Mouse (Mus musculus) heart, embryonic 16.5 days (tissue): ENCODE results near the gene Obsl1. TPM values are rescaled to one million over a fixed set of nuclear protein-coding genes. Genes with fewer than 3 reads are reported as not detected.

Experiments
- ATAC-seq: fragments of 200-750 bp; cut with Nextera tagmentation; replicated peaks from 2 replicates; pipeline ENCODE4 v1.8.0; 2017; ENCODE audit warnings: moderate number of reproducible peaks; ENCODE audit not compliant: insufficient read depth, low FRiP score; ENCODE audit errors: extremely low read depth
- H3K27ac ChIP-seq: fragments of 300-500 bp; sonication (generic); 2 replicates; pipeline ENCODE4 v1.5.1; 2014; ENCODE audit warnings: mild to moderate bottlenecking, low read length, control low read depth, moderate library complexity
- H3K27me3 ChIP-seq: fragments of 300-500 bp; sonication (generic); 2 replicates; pipeline ENCODE4 v1.6.1; 2014; ENCODE audit warnings: low read length, mixed read lengths; ENCODE audit not compliant: control insufficient read depth, insufficient read depth
- H3K36me3 ChIP-seq: fragments of 300-500 bp; sonication (generic); 2 replicates; pipeline ENCODE4 v1.6.1; 2014; ENCODE audit not compliant: control insufficient read depth, insufficient read depth
- H3K4me1 ChIP-seq: fragments of 300-500 bp; sonication (generic); 2 replicates; pipeline ENCODE4 v1.6.1; 2014; ENCODE audit warnings: low read length, mixed read lengths; ENCODE audit not compliant: control insufficient read depth, insufficient read depth
- H3K4me2 ChIP-seq: fragments of 300-500 bp; sonication (generic); 2 replicates; pipeline ENCODE4 v1.6.1; 2014; ENCODE audit warnings: low read depth, mild to moderate bottlenecking, control low read depth, low read length
- H3K4me3 ChIP-seq: fragments of 300-500 bp; sonication (generic); 2 replicates; pipeline ENCODE4 v1.5.1; 2014; ENCODE audit warnings: mild to moderate bottlenecking, control low read depth, low read length
- H3K9ac ChIP-seq: fragments of 300-500 bp; sonication (generic); 2 replicates; pipeline ENCODE4 v1.6.1; 2014; ENCODE audit warnings: low read length, control low read depth
- H3K9me3 ChIP-seq: fragments of 300-500 bp; sonication (generic); replicated peaks from 2 replicates; pipeline ENCODE4 v1.6.1; 2016; ENCODE audit warnings: low read length; ENCODE audit not compliant: control insufficient read depth
- WGBS: fragments of 180-500 bp; shearing (Covaris S2); extraction: QIAGEN DNeasy Blood & Tissue Kit; methylation state at CpG from one replicate; pipeline ENCODE4 v1.1.7; 2014; 5-methylcytosine and 5-hydroxymethylcytosine counted together
- polyA plus RNA-seq: library from polyadenylated mRNA; unstranded; fragments of >200 nt; fragmentation: Nextera tagmentation; extraction: Ambion mirVana; gene quantifications from 2 replicates; pipeline ENCODE4 v1.2.1, GENCODE M21; 2015

Gene Obsl1
- polyA plus RNA-seq, 1 experiment from 2014 or later = 83.9 TPM

DNA sequence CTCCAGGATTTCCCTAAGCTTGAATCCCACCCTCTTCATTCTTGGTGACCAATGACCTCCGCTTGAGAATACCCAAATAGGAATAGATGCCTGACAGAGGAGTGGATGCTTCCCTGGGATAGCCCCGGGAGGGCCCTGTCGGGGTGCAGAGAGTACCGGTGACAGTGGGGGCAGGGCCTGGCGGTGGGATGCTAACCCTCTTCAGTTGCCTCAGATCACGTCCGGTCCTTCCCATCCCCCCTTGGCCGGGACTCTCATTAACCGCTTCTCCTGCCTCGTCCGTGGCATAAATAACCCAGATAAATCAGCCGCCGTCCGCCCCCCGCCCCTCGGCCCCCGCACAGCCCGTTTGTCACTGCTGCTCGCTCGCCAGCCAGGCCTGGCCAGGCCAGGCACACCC is 59.6 kb downstream of the Obsl1 start:
- H3K4me3 ChIP-seq = no peak overlapping the region
- no peaks in the 10 kb centered on the region for H3K9me3 ChIP-seq
- no peak overlapping the region for H3K27ac ChIP-seq
- H3K4me2 ChIP-seq = peak overlapping the region; percentile 64
- peaks cover 61% of the 10 kb centered on the region for H3K27me3 ChIP-seq
- 0 out of 2 replicates have a peak, but pooled peaks have one; percentile 3 for ATAC-seq
- 7% methylated on average over 20 of the region's 20 CpGs for WGBS
- H3K9ac ChIP-seq = peak overlapping the region; percentile 46; the same call in 1 of the 2 replicates
- H3K4me1 ChIP-seq = peaks cover 51% of the 10 kb centered on the region
- H3K36me3 ChIP-seq = no peaks in the 10 kb centered on the region; the same call in 1 of the 2 replicates

DNA sequence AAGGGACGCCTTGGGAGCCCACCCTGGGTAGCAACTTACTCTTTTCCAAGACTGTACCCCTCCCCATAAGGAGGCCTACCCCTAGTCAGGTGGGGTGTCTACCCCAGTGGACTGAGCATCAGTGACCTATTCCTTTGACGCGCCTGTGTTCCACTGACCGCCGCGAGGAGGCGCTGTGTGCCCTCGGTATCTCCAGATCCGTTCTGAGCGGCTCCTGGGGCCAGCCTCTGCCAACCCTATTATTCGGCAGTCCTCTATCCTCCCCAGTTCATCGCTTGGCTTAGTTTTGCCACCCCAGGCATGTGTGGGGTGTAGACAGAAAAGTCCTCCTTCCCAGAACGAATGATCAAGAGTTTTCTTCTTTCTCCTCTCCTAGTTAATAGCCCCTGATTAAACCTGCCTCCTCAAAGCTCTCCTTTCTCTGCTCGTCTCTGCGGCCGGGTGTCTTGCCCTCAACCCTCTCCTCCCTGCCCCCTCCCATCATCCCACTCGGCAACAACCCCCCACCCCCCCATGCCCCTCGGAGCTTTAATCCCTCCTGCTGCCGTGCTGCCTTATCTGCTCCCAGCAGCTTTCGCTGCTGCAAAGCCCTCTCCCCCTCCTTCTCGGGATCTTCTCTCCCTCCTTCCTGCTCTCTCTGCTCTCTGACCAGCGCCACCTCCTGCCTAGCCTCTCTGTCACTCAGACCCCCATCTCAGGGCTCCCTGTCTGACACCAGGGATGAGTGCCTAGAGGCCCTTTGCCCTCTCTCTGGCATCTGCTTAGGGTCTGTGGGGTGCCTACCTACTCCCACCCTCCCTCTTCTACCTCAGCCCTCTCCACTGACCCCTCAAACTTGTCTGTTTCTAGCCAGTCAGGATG is 60.3 kb downstream of the Obsl1 start:
- H3K9me3 ChIP-seq = no peaks in the 10 kb centered on the region
- H3K4me3 ChIP-seq = peak overlapping the region; percentile 27
- no peak overlapping the region for H3K27ac ChIP-seq
- H3K36me3 ChIP-seq = no peaks in the 10 kb centered on the region; the same call in 1 of the 2 replicates
- peak overlapping the region; percentile 46 for H3K9ac ChIP-seq
- WGBS = under 1% methylated on average over 21 of the region's 22 CpGs
- H3K4me1 ChIP-seq = peaks cover 51% of the 10 kb centered on the region
- H3K27me3 ChIP-seq = peaks cover 55% of the 10 kb centered on the region
- ATAC-seq = peak; percentile 43
- peak overlapping the region; percentile 64 for H3K4me2 ChIP-seq

DNA sequence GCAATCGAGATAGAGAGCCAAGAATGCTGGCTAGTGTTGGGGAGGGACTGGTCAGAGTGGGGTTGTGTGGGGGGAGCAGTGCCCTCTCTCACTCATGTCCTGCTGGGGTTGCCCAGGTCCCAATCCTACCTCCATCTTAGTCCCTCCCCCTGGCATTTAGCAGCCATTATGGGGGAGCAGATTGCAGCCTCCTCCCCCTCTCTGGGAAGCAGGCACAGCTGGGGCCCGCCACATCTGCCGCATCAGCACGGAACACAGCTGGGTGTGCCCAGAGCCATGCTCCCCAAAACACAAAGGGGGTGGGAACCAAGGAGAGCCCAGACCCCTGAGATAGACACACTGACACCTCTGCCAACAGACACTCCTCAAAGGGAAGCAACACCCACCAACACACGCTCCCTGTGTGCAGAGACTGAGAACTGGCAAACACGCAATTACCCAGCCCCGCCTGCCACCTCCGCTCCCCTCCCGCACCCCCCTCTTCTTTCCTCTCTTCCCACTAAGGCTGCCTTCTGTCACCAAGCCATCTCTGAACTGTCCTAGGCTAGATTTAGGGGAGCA is 61.0 kb downstream of the Obsl1 start:
- Histone ChIP-seq H3K4me2 (peak overlapping the region; percentile 64), H3K4me1 (peaks cover 43% of the 10 kb centered on the region), H3K4me3 (no peak overlapping the region), H3K9me3 (no peaks in the 10 kb centered on the region), H3K27me3 (peaks cover 48% of the 10 kb centered on the region), H3K9ac (no peak overlapping the region; the same call in 1 of the 2 replicates), H3K27ac (no peak overlapping the region), H3K36me3 (peaks cover 5% of the 10 kb centered on the region)
- WGBS = 6% methylated on average over 9 of the region's 9 CpGs
- ATAC-seq = no peak

DNA sequence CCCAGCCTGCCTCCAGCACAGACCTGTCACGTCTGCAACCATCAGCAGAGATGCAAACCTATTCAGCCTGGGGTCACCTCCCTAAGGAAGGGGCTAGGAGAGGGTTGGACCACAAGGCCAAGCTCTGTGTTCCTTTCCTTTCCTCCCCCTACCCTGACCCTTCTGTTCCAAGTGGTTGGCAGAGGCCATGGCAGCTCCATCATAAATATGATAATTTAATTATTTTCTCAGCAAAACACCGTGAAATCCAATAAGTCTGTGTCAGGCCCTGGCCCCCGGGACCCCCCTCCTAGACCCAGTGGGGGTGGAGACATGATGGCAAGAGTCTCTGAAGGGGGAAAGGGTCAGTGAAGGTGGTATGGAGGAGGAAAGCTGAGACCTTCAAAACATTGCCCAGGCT is 62.0 kb downstream of the Obsl1 start:
- no peak overlapping the region for H3K27ac ChIP-seq
- no peak overlapping the region for H3K4me2 ChIP-seq
- 63% methylated on average over 3 of the region's 3 CpGs for WGBS
- H3K27me3 ChIP-seq = peaks cover 39% of the 10 kb centered on the region
- no peak for ATAC-seq
- peaks cover 5% of the 10 kb centered on the region for H3K36me3 ChIP-seq
- no peak overlapping the region for H3K4me3 ChIP-seq
- peaks cover 38% of the 10 kb centered on the region for H3K4me1 ChIP-seq
- no peaks in the 10 kb centered on the region for H3K9me3 ChIP-seq
- no peak overlapping the region for H3K9ac ChIP-seq

- Histone ChIP-seq H3K4me2 (no peak overlapping the region), H3K9ac (no peak overlapping the region), H3K4me3 (no peak overlapping the region), H3K9me3 (no peaks in the 10 kb centered on the region), H3K27ac (no peak overlapping the region), H3K36me3 (peaks cover 5% of the 10 kb centered on the region), H3K27me3 (peaks cover 31% of the 10 kb centered on the region), H3K4me1 (peaks cover 38% of the 10 kb centered on the region)
- WGBS = 59% methylated on average over 13 of the region's 13 CpGs
- ATAC-seq = no peak
Measured at GRCm38 (mm10) chr1:75443247-75444024, 62.8 kb downstream of the Obsl1 start.

GRCm38 (mm10) chr1:75442811-75443210 is 63.4 kb downstream of the Obsl1 start:
- H3K4me3 ChIP-seq = no peak overlapping the region
- no peak overlapping the region for H3K27ac ChIP-seq
- peaks cover 25% of the 10 kb centered on the region for H3K27me3 ChIP-seq
- no peak for ATAC-seq
- H3K36me3 ChIP-seq = peaks cover 5% of the 10 kb centered on the region
- no peak overlapping the region for H3K4me2 ChIP-seq
- 70% methylated on average over 8 of the region's 8 CpGs for WGBS
- H3K9me3 ChIP-seq = no peaks in the 10 kb centered on the region
- H3K4me1 ChIP-seq = peaks cover 33% of the 10 kb centered on the region
- no peak overlapping the region for H3K9ac ChIP-seq

GRCm38 (mm10) chr1:75442171-75442570 is 64.1 kb downstream of the Obsl1 start:
- no peak for ATAC-seq
- H3K4me2 ChIP-seq = no peak overlapping the region
- WGBS = 83% methylated on average over 9 of the region's 9 CpGs
- H3K27ac ChIP-seq = no peak overlapping the region
- peaks cover 18% of the 10 kb centered on the region for H3K27me3 ChIP-seq
- peaks cover 5% of the 10 kb centered on the region for H3K36me3 ChIP-seq
- no peak overlapping the region for H3K9ac ChIP-seq
- no peaks in the 10 kb centered on the region for H3K9me3 ChIP-seq
- H3K4me1 ChIP-seq = peaks cover 30% of the 10 kb centered on the region
- H3K4me3 ChIP-seq = no peak overlapping the region

DNA sequence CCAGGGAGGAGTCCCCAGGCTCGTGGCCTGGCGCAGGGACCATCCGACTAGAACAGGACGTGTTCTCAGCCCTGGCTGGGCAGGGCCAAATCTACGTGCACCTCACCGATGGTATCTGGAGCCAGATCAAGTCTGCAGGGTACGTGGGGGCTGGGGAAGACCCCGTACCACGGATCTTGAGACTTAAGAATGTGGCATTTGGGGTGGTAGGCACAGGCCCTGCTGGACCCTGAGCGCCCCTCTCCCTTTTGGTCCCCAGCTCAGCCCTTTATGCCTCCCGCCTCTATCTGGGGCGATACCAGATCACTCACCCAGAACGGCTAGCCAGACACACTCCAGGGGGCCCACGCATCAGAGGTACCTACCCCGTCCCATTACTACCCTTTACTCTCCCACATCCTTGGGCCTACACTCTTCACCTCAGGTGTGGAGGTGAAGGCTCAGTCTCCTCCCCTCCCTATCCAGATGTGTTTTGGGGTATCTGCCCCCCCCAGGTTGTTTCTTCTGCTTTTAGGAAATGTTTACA is 64.7 kb downstream of the Obsl1 start:
- Histone ChIP-seq H3K4me2 (no peak overlapping the region), H3K36me3 (peaks cover 5% of the 10 kb centered on the region), H3K27ac (no peak overlapping the region), H3K4me3 (no peak overlapping the region), H3K27me3 (peaks cover 12% of the 10 kb centered on the region), H3K9ac (no peak overlapping the region), H3K9me3 (no peaks in the 10 kb centered on the region), H3K4me1 (peaks cover 30% of the 10 kb centered on the region)
- WGBS = 87% methylated on average over 15 of the region's 15 CpGs
- no peak for ATAC-seq
